Mouse (Mus musculus): ENCODE data around the gene Nos2. TPM values are rescaled to one million over a fixed set of nuclear protein-coding genes. Genes with fewer than 3 reads are reported as not detected.

Gene Nos2
- total and polyA plus RNA-seq, 3 experiments: not detected

DNA sequence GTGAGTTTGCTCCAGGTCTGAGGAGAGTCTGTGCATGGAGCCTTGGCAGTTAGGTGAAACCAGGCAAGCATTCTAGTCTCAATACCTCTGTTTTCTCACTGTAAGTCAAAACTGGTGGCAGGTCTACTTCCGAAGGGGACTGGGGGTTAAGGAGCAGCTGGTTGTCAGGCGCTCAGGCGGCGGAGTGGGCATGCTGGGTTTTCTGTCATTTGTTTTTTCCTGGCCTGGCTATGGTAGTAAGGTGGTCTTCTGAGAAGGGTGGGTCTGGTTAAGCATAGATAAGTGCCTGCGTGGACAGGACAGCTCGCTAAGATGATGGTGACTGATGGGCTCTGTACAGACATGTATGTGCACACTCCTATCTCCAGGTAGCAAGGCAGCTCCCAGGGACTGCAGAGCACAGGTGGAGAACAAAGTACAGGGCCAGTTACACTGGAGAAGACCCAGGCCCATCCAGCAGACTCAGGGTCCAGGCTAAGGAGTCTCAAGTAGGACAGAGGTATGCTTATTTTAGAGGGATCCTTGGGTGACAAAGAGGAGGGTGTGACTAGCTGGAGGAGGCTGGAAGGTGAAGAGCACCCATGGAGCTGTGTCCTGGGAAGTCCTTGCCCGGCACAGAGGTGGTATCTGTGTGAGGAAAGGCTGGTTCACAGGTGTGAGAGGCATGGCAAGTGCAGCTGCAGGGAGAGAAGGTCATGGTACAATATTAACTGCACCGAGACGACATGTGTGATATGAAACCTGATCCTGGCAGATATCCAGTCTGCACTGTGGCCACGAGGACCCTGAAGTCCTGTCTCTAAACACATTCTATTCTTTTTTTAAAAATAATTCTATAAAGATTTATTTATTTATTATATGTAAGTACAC is 83.4 kb downstream of the Nos2 start:
- peak; percentile 55 for DNase-seq (ENCODE audit: low read depth, low spot score)
- H3K27me3 ChIP-seq (ENCODE audit: control insufficient read depth in 1 of 2, insufficient read depth in 2 of 2, low read length in 2 of 2): no peaks in the 10 kb centered on the region
- H3K4me3 ChIP-seq (ENCODE audit: control insufficient read depth in 1 of 2, insufficient read depth in 1 of 2, low read depth in 2 of 2, low read length in 2 of 2): peak overlapping the region; percentile 5; a peak in 2 of 4 replicates
- H3K9me3 ChIP-seq (replicated peaks; ENCODE audit: insufficient read depth, low read length): no peaks in the 10 kb centered on the region
- peak overlapping the region; percentile 36 for H3K9ac ChIP-seq (ENCODE audit: control insufficient read depth, low read depth, low read length, poor library complexity, severe bottlenecking)
- TF ChIP-seq SMC3 (IDR thresholded peaks at IDR 0.05; ENCODE audit: low read depth, low read length): no peak
- no peak for TF ChIP-seq POLR2AphosphoS5 (IDR thresholded peaks at IDR 0.05; ENCODE audit: borderline replicate concordance, low read depth, low read length)
- no peak for TF ChIP-seq TBP (IDR thresholded peaks at IDR 0.05; ENCODE audit: low read depth, low read length)
- no peak for TF ChIP-seq ELF1 (IDR thresholded peaks at IDR 0.05; ENCODE audit: low read depth, low read length)
- peak; percentile 57; the same call in 1 of the 2 replicates for TF ChIP-seq MXI1 (IDR thresholded peaks at IDR 0.05; ENCODE audit: low read depth, low read length)
- 0 out of 2 replicates have a peak, but pooled peaks have one; percentile 7 for TF ChIP-seq RCOR1 (IDR thresholded peaks at IDR 0.05; ENCODE audit: low read depth, low read length)
- TF ChIP-seq MYC (IDR thresholded peaks at IDR 0.05; ENCODE audit: low read depth, low read length): peak; percentile 65; the same call in 1 of the 2 replicates
- no peak for TF ChIP-seq ZKSCAN1 (IDR thresholded peaks at IDR 0.05; ENCODE audit: low read depth, low read length)
- TF ChIP-seq NELFE (IDR thresholded peaks at IDR 0.05; ENCODE audit: low read depth, low read length): no peak
- no peak for TF ChIP-seq UBTF (IDR thresholded peaks at IDR 0.05; ENCODE audit: borderline replicate concordance, insufficient read depth, low read depth, low read length)
- 0 out of 2 replicates have a peak, but pooled peaks have one; percentile 32 for TF ChIP-seq MAZ (IDR thresholded peaks at IDR 0.05; ENCODE audit: low read depth, low read length)
- TF ChIP-seq TCF12 (IDR thresholded peaks at IDR 0.05; ENCODE audit: low read depth, low read length): peak; percentile 59
- TF ChIP-seq MAFK (IDR thresholded peaks at IDR 0.05; ENCODE audit: borderline replicate concordance, low read depth, low read length): no peak
- TF ChIP-seq ETS1 (IDR thresholded peaks at IDR 0.05; ENCODE audit: low read depth, low read length): peak; percentile 68; the same call in 1 of the 2 replicates
- no peak for TF ChIP-seq ZC3H11A (IDR thresholded peaks at IDR 0.05; ENCODE audit: low read depth, low read length)
- TF ChIP-seq KAT2A (conservative IDR thresholded peaks at IDR 0.05; ENCODE audit: low read depth, low read length): no peak
- TF ChIP-seq POLR2A (IDR thresholded peaks at IDR 0.05; ENCODE audit: control insufficient read depth in 1 of 2, insufficient read depth in 1 of 2, low read depth in 1 of 2, low read length in 2 of 2, poor library complexity in 1 of 2): 0 out of 4 replicates have a peak, but pooled peaks of 1 of the 2 experiments have one; percentile 7
- no peak for TF ChIP-seq E2F4 (IDR thresholded peaks at IDR 0.05; ENCODE audit: borderline replicate concordance, low read depth, low read length)
- no peak for TF ChIP-seq HCFC1 (IDR thresholded peaks at IDR 0.05; ENCODE audit: low read depth, low read length)
- TF ChIP-seq GATA1 (IDR thresholded peaks at IDR 0.05; ENCODE audit: low read depth, low read length): no peak
- TF ChIP-seq RAD21 (IDR thresholded peaks at IDR 0.05; ENCODE audit: low read depth, low read length): no peak
- TF ChIP-seq MAX (IDR thresholded peaks at IDR 0.05; ENCODE audit: low read length): 0 out of 2 replicates have a peak, but pooled peaks have one; percentile 37
- 0 out of 4 replicates have a peak, but pooled peaks of 1 of the 2 experiments have one; percentile 25 for TF ChIP-seq EP300 (IDR thresholded peaks at IDR 0.05; ENCODE audit: low read depth in 1 of 2, low read length in 2 of 2)
- no peak for TF ChIP-seq JUND (IDR thresholded peaks at IDR 0.05; ENCODE audit: low read depth, low read length)
- no peak for TF ChIP-seq ZNF384 (IDR thresholded peaks at IDR 0.05; ENCODE audit: low read depth, low read length)
- TF ChIP-seq SIN3A (IDR thresholded peaks at IDR 0.05; ENCODE audit: low read length): no peak; the same call in none of the 2 replicates
- TF ChIP-seq POLR2AphosphoS2 (IDR thresholded peaks at IDR 0.05; ENCODE audit: low read length): no peak
- TF ChIP-seq USF1 (IDR thresholded peaks at IDR 0.05; ENCODE audit: low read depth, low read length): no peak
- TF ChIP-seq USF2 (IDR thresholded peaks at IDR 0.05; ENCODE audit: borderline replicate concordance in 1 of 2, insufficient read depth in 1 of 2, low read depth in 1 of 2, low read length in 2 of 2): no peak
- peak overlapping the region; percentile 90 for H3K27ac ChIP-seq (ENCODE audit: control insufficient read depth, low read depth, low read length)
- H3K79me2 ChIP-seq (ENCODE audit: control insufficient read depth, insufficient read depth, low read length, poor library complexity): no peaks in the 10 kb centered on the region
- H3K4me1 ChIP-seq (ENCODE audit: control insufficient read depth in 1 of 2, insufficient read depth in 2 of 2, low read length in 2 of 2): peaks cover 61% of the 10 kb centered on the region in 2 experiments
- H3K36me3 ChIP-seq (ENCODE audit: control insufficient read depth in 1 of 2, insufficient read depth in 2 of 2, low read length in 2 of 2): peaks cover 0 to 60% of the 10 kb centered on the region in 2 experiments; a peak in 2 of 4 replicates
